Mouse (Mus musculus) cerebellum, adult 18-20 months (tissue): ENCODE measurements around the gene Susd4.
A peak's percentile ranks its signal among the peaks of the same experiment; 100 is the strongest.

Experiments
- DNase-seq, 2 experiments: peaks; one replicate each; pipeline ENCODE4 v3.0.0; 2021

Gene Susd4

GRCm38 (mm10) chr1:182863396-182863795 is 99.7 kb downstream of the Susd4 start:
- no peak for DNase-seq

DNA sequence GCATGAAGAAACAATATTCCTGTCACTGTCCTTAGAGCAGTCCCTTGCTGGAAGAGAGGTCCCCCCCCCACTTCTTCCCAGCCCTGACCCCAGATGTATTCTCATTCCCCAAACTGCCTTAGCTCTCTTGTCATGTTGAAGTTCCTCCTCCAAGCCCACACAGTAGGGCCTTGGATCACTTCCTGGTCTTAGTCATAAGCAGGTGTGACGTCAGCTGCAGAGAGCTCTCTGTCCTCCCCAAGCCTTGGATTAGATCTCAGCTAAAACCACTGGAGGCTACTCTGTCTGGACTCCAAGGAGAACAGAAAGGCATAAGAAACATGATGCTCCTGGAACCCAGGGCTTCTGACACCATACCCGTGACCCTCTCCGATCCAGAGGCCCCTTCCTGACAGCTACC is 104.2 kb downstream of the Susd4 start:
- DNase-seq, result no peak

DNA sequence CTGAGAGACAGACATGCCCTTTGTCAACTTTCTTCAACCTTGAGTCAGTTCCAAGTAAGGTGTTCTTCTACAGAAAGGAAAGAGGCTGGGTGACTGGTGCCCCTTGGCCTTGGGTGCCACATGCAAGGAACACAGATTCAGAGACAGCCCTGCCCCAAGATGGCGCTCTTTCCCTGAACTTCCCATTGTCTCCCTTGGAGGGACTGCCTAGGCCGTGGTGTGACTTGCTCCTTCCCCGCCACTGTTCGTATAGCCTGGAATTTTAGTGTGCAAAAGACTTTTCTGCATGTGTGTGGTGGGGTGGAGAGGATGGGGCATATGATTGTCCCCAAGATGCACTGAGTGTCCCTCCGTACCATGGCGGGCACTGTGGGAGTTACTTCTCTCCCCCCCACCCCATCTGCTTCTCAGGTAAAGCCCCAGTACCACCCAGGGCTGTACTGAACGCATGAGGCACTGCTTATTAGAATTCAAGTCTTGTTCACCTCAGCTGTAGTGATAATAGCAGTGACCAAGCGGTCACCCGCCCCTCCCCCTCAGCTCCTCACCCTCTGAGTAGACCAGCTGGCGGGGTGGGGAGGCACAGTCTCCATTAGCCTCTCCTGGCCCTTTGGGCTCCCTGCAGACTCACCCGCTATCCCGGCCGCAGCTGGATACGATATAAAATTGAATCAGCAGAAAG is 104.9 kb downstream of the Susd4 start:
- peak in 1 of 2 experiments; percentile 9 for DNase-seq

DNA sequence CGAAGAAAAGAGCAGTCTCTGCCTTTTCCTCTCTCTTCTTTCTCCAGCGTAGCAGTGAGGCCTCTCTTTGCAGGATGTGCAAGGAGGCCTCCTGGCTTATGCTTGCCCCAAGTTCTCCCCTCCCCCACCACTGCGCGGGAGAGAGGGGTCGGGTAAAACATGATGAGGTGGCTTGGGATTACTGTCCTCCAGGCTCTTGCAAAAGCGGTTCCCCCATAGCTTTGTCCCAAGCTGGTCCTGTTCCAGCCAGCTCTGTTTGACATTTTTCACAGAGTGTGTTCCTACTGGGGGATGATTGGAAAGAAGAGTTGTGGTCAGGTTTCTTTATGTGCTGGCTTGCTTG is 105.4 kb downstream of the Susd4 start:
- no peak for DNase-seq

DNA sequence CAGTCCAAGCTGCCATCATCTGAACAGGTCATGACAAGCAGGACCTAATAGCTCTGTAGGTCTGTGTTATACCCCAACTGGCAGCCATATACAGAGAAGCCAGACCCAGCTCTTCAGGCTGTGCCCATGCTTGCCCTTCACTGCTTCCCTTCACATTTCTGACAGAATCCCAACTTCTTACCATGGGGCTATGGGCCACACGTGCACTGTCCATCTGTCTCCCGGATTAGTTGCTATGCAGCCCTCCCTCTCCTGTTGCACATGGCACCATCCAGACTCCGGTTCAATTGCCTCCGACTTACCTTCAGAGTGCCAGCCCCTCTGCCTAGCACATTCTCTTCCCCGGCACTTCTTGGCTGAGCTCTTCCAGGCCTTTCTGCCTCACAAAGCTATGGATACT is 114.5 kb downstream of the Susd4 start:
- no peak for DNase-seq

- DNase-seq, result no peak
Observed at GRCm38 (mm10) chr1:182878719-182879118, 115.1 kb downstream of the Susd4 start.

- no peak for DNase-seq
Observed at GRCm38 (mm10) chr1:182881246-182881645, 117.6 kb downstream of the Susd4 start.

GRCm38 (mm10) chr1:182882611-182883010 is 119.0 kb downstream of the Susd4 start:
- no peak for DNase-seq

- peak; percentile 33 to 49 for DNase-seq
Observed at GRCm38 (mm10) chr1:182895698-182896097, 132.0 kb downstream of the Susd4 start.

DNA sequence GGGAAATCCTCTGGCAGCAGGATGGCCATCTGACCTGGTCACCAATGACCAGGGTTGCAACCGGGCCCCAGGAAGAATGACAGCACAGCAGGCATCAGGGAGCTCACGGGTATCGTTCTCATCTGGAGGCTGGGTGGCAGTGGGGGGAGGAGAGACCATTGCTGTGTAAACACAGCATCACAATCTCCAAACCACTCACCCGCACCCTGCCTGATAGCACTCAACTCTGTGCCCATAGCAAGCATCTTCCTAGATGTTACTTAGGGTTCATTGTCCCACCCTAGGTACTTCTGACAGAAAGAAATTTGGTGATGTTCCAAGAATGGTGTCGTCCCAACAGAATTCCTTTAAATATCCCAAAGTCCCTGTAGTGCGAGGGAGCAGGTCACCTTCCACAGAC is 133.4 kb downstream of the Susd4 start:
- no peak for DNase-seq

- DNase-seq, result peak; percentile 53 to 54
Observed at GRCm38 (mm10) chr1:182897506-182898138, 134.0 kb downstream of the Susd4 start.

- DNase-seq, result no peak
Observed at GRCm38 (mm10) chr1:182902095-182902494, 138.4 kb downstream of the Susd4 start.

DNA sequence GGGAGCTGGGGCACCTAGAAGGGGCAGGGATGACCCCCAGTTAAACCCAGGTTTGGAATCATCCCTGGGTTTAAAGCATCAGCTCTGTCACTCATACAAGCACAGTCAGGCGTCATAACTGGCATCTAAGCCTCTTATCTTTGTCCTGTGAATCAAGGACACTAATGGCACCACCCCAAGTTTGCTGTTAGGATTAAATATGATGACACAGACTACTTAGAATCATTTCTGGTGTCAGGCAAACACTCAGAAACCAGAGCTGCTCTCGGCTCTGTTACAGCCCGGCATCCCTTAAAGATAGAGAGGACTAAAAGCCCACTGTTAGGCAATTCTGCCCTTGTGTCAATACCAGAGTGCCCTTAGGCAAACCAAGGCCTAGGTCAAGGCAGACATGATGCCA is 139.2 kb downstream of the Susd4 start:
- DNase-seq, result no peak

DNA sequence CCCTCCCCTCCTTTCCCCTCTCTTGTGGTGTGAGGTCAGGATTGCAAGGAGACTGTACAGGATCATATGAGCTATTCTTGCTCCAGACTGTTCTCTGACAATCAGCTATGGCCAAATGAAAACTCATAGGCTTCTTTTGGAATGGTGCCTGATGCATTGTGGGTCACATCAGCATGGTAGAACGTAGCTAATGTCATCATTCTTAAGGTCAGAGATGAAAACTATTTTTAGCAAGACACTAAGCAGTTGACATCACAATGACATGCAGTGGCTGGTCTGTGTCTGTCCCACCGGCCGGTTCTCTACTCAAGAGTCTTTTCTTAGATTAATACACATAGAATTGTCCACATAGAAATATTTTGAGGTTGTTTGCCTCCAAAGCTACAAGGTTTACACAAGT is 142.0 kb downstream of the Susd4 start:
- no peak for DNase-seq

DNA sequence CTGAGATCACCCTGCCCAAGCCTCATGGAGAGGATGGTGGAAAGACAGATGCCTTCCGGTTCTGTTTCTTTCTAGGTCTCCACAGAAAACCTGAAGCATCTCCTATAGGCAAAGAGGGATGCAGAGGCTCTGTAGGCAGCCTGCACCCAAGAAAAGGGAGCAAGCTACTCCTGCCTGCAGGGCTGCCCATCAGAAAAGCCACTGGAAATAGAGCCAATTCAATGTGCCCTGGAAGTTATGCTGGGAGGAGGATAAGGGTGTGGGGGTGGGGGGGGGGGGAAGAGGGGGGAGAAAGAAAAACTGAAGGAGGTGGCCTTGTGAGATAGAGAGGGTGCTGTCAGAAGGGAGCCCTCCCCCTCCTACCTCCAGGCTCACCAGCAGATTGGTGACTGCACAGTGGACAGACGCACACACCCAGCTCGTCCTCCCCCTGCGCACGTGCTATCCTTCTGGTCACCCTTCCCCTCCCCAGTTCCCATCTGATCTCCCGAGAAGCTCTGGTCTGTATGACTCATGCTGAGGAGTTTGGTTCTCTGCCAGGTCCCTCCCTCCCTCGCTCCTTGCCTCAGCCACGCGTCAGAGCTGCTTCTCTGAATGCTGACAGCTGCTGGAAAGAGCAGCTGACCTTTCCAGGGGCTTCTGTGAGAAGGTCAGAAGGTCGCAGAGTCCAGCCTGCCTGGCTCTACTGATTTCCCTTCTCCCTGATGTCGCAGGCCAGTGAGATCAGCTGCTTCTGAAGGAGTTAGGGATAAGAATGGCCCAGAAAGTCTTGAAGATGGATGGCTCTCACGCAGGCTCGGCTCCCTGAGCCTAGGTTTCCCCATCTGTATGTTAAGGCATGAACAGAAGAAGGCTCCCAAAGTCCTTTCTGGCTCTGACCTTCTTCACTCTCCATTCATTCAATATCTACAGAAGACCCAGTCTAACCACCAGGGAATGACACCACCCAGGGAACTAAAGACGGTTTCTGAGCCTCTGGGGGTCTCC is 144.7 kb downstream of the Susd4 start:
- DNase-seq, result peak; percentile 36 to 56

DNA sequence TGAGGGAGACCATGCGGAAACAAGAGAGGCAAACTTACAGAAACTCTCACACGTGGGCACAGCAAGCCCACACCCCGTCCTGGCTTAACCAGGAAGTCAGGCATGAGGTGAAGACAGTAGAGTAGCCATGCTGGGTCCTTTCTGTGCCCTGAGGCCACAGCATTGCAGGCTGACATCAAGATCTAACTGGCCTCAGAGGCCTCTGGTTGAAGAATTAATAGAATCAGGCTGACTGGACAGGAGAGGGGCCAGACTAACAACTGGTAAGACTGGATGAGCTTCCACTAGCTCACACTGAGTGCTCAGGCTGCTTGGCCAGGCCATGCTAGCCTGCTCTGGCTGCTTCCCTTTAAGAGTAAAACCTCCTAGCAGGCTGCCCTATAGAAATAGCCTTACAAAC is 145.4 kb downstream of the Susd4 start:
- DNase-seq, result no peak

DNA sequence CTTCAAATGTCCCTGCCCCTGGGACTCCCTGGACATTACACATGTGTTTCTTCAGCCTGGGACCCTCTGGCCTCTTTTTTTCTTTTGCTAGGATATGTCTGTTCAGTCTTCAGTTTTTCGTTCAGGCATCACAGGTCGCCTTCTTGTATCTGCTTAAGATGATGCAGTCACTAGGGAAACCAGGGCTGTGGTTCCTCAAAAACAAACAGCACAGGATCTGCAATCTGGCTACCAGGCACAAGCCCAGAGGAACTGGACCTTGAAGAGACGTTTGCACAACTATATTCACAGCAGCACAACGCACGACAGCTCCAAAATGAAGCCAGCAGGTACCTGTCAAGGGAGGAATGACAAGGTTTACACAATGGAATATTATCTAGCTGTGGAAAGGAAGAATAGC is 145.9 kb downstream of the Susd4 start:
- DNase-seq, result no peak

DNA sequence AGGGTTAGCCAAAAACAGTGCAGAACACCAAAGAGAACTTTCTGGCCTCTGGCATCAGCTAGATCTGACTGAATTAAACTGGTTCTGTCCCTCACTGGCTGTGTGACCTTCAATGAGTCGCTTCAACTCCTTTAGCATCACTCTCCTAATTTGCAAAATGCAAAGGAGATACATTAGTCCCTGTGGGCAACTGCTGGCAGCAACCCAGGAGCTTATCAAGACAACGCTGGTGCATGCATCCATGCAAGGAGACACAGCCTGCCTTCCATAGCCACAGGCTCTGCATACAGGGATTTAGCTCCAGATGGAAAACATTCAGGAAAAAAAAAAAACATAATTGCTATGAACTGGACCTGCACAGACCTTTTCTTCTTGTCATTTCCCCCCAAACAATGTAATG is 148.9 kb downstream of the Susd4 start:
- no peak for DNase-seq

- no peak for DNase-seq
Observed at GRCm38 (mm10) chr1:182914121-182914908, 150.7 kb downstream of the Susd4 start.

DNA sequence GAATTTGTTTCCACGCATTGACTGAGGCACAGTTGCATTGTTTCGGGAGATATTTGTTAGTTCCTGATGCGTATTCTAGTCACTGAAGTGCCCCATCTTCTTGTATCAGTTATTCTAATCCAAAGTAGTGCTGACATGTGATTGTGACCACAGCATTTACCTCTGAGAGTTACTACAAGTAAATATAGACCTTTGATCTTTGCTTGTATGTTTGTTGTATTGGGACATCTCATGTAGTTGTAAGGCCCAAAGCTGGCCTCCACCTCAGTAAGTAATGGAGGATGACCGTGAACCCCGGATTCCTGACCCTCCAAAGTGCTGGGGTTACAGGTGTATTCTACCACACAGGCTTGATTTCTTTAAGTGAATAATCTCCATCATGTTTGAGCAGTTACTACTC is 152.5 kb downstream of the Susd4 start:
- DNase-seq, result no peak

- DNase-seq, result no peak
Observed at GRCm38 (mm10) chr1:182918718-182919346, 155.2 kb downstream of the Susd4 start.

DNA sequence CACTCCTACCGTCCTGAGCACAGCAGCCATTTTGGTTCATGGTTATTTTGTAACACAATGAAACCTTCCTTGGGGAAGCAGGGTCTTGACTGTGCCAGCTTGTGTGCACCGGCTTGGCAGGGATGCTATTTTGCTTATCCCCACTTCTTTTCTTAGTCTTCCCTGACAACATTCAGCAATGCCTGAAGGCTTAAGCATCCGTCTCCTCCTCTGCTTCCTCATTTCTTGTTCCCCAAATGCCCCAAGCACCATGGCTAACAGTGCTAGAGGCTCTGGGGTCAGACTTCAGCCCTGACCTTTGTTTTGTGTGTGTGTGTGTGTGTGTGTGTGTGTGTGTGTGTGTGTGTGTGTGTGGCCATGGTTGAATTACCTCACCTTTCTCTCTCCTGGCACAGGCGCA is 159.2 kb downstream of the Susd4 start:
- DNase-seq, result no peak
